Comparison of ENCODE assay signal across 8 mouse cellular contexts in the genomic region with DNA sequence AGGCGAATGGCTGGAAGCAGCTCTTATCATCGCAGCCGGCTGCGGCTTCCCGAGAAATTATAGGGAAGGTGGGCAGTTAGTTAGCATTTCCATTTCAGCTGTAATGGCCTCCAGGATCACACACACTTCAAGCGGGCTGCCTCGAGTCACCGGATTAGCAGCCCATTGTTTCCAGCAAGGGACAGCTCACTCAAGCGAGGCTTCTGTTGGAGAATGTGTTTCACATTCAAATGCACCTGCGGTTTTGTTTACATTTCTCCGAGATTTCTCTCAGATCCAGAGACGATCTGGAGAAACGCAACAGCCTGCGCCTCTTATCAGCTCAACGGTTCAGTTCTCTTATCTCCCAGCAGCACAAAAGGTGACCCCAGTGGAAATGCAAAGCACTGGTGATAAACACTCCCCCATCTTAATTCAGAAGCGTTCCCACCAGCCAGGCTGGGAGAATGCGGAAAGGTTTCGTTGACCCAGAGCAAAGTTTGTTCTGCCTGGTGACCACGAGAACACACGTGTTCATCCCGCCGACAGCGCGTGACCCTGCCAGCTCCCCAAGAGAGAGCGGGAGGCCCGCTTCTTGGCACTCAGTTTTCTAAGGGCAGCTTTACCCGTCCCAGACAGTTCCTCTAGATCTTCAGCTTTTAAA. TPM values are rescaled to one million over a fixed set of nuclear protein-coding genes. Genes with fewer than 3 reads are reported as not detected.
DNase-seq lines count a peak whose midpoint lies in the region; ATAC-seq lines count a peak whose summit lies in the region.

No protein-coding gene starts in this region.

- H3K27ac ChIP-seq in heart, embryonic 14.5 days (replicated peaks in 1 of 2; ENCODE audit: control insufficient read depth in 1 of 2, insufficient read depth in 1 of 2, low read depth in 2 of 2, low read length in 2 of 2): peak overlapping the region in 1 of 2 experiments; percentile 2; a peak in 1 of 4 replicates

- no peaks in the 10 kb centered on the region for H3K36me3 ChIP-seq in heart, embryonic 14.5 days (ENCODE audit: control insufficient read depth, insufficient read depth, low read length)

- intact Hi-C loops in left cerebral cortex, postnatal 10 days (cut with DNase I): no loop called here

- DNase-seq in left cerebral cortex, postnatal 10 days (ENCODE audit: extremely low spot score in 1 of 2, low spot score in 2 of 2): peak; percentile 11 to 33
- DNase-seq in left cerebral cortex, adult 11 months (ENCODE audit: low spot score): no peak
- peak; percentile 34 for DNase-seq in c-Kit-positive CD71-positive TER-119-negative erythroid progenitor cells, embryonic 14.5 days (ENCODE audit: low read depth)
- DNase-seq in kidney, postnatal 10 days: peak; percentile 72
- peak; percentile 34 for DNase-seq in mesoderm, embryonic 11.5 days (ENCODE audit: low read depth, low spot score)
- DNase-seq in spleen, adult 12 weeks (ENCODE audit: low spot score): no peak
- no peak for DNase-seq in urinary bladder, postnatal 4 days (ENCODE audit: low spot score in 2 of 2)

- H3K4me1 ChIP-seq in heart, embryonic 14.5 days (ENCODE audit: control insufficient read depth in 2 of 2, insufficient read depth in 2 of 2, low read length in 2 of 2): peaks cover 10 to 13% of the 10 kb centered on the region in 2 experiments; a peak in 3 of 4 replicates

- no peaks in the 10 kb centered on the region for H3K27me3 ChIP-seq in heart, embryonic 14.5 days (ENCODE audit: control insufficient read depth, insufficient read depth, low read length)

- WGBS in heart, embryonic 14.5 days: 2% methylated on average over 27 of the region's 27 CpGs

- no peaks in the 10 kb centered on the region for H3K9me3 ChIP-seq in heart, embryonic 14.5 days (ENCODE audit: control insufficient read depth, low read length)

- peak overlapping the region; percentile 27 to 35 for H3K4me3 ChIP-seq in heart, embryonic 14.5 days (ENCODE audit: control insufficient read depth in 1 of 2, insufficient read depth in 1 of 2, low read depth in 1 of 2, low read length in 2 of 2)

- peak overlapping the region; percentile 22 for H3K9ac ChIP-seq in heart, embryonic 14.5 days (ENCODE audit: low read length)

- peak overlapping the region; percentile 69 for H3K4me2 ChIP-seq in heart, embryonic 14.5 days (ENCODE audit: low read length)

- ATAC-seq in heart, embryonic 14.5 days (ENCODE audit: insufficient number of reproducible peaks, insufficient read depth, low FRiP score, low read depth): no peak

RNA-seq across cellular contexts. Expression of a gene that starts 33.6 kb away (rescaled TPM):
- 1 to 10 TPM in 1 of 2 experiments, under 1 TPM in 1; 0.94 to 1.6 TPM for total RNA-seq in left cerebral cortex, postnatal 10 days (2021)
- 0.23 and 0.30 TPM in 2 replicates for polyA plus RNA-seq in heart, embryonic 14.5 days (2014; fragmentation: Nextera tagmentation; extraction: Ambion mirVana)

Comparison
In these comparisons a context has a peak if more than half of its experiments do, and no peak if none do; other contexts are left out.
1. DNase-seq: peak in left cerebral cortex, postnatal 10 days (2 of 2), c-Kit-positive CD71-positive TER-119-negative erythroid progenitor cells, embryonic 14.5 days (single experiment), kidney, postnatal 10 days (single experiment) and mesoderm, embryonic 11.5 days (single experiment); none in left cerebral cortex, adult 11 months (single experiment), spleen, adult 12 weeks (single experiment) and urinary bladder, postnatal 4 days (0 of 2).